Mouse (Mus musculus) heart, embryonic 11.5 days (tissue): ENCODE data around the gene Arhgap15. TPM values are rescaled to one million over a fixed set of nuclear protein-coding genes. Genes with fewer than 3 reads are reported as not detected.

Experiments
- ATAC-seq: fragments of 200-750 bp; cut with Nextera tagmentation; replicated peaks from 2 replicates; pipeline ENCODE4 v1.8.0; 2017; ENCODE audit warnings: moderate library complexity; ENCODE audit not compliant: insufficient number of reproducible peaks, low FRiP score, low TSS enrichment
- H3K27ac ChIP-seq: fragments of 300-500 bp; sonication (generic); 2 replicates; pipeline ENCODE4 v1.5.1; 2014; ENCODE audit warnings: mild to moderate bottlenecking, low read depth, low read length
- H3K27me3 ChIP-seq: fragments of 300-500 bp; sonication (generic); 2 replicates; pipeline ENCODE4 v1.6.1; 2014; ENCODE audit warnings: mild to moderate bottlenecking, low read length, mixed read lengths; ENCODE audit not compliant: control insufficient read depth, insufficient read depth
- H3K36me3 ChIP-seq: fragments of 300-500 bp; sonication (generic); 2 replicates; pipeline ENCODE4 v1.6.1; 2014; ENCODE audit warnings: mild to moderate bottlenecking, low read length, moderate library complexity, mixed read lengths; ENCODE audit not compliant: control insufficient read depth, insufficient read depth
- H3K4me1 ChIP-seq: fragments of 300-500 bp; sonication (generic); 2 replicates; pipeline ENCODE4 v1.6.1; 2014; ENCODE audit warnings: low read length; ENCODE audit not compliant: control insufficient read depth, insufficient read depth
- H3K4me2 ChIP-seq: fragments of 300-500 bp; sonication (generic); 2 replicates; pipeline ENCODE4 v1.6.1; 2014; ENCODE audit warnings: mild to moderate bottlenecking, moderate library complexity
- H3K4me3 ChIP-seq: fragments of 300-500 bp; sonication (generic); 2 replicates; pipeline ENCODE4 v1.5.1; 2014; ENCODE audit warnings: low read depth, low read length
- H3K9ac ChIP-seq: fragments of 300-500 bp; sonication (generic); 2 replicates; pipeline ENCODE4 v1.6.1; 2014; ENCODE audit warnings: mild to moderate bottlenecking, low read depth, low read length, moderate library complexity
- H3K9me3 ChIP-seq: fragments of 300-500 bp; sonication (generic); replicated peaks from 2 replicates; pipeline ENCODE4 v1.6.1; 2016; ENCODE audit warnings: low read length; ENCODE audit not compliant: control insufficient read depth
- WGBS: fragments of 180-500 bp; shearing (Covaris S2); extraction: QIAGEN DNeasy Blood & Tissue Kit; methylation state at CpG from one replicate; pipeline ENCODE4 v1.1.7; 2014; ENCODE audit not compliant: insufficient replicate concordance; 5-methylcytosine and 5-hydroxymethylcytosine counted together
- polyA plus RNA-seq: library from polyadenylated mRNA; unstranded; fragments of >200 nt; fragmentation: Nextera tagmentation; extraction: Ambion mirVana; gene quantifications from 2 replicates; pipeline ENCODE4 v1.2.1, GENCODE M21; 2014

Arhgap15 gene
- polyA plus RNA-seq, 1 experiment from 2014 or later: 0.43 TPM

GRCm38 (mm10) chr2:43978177-43979013 lies 229.8 kb downstream of the Arhgap15 start:
- Histone ChIP-seq H3K36me3 (no peaks in the 10 kb centered on the region), H3K4me1 (no peaks in the 10 kb centered on the region), H3K27me3 (no peaks in the 10 kb centered on the region), H3K4me2 (no peak overlapping the region), H3K9ac (no peak overlapping the region), H3K27ac (no peak overlapping the region), H3K9me3 (no peaks in the 10 kb centered on the region), H3K4me3 (no peak overlapping the region)
- no peak for ATAC-seq
- WGBS: 83% methylated on average over 13 of the region's 13 CpGs

DNA sequence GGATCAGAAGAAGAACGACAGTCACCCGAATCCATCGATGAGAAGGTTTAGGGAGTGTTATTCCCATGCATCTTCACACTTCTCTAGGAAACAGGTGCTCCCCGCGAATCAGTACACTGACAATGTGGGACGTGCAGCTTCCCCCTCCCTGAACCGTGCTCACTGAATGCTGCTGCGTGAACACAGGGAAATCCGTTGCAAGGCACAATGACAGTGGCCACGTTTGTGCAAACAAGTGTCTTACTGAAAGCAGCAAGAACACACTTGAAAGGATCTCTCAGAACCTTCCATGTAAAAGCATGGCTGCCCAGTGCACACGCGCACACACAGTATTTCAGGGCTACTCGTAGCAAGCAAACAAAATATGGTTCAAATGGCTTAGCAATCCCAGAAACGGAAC lies 237.4 kb downstream of the Arhgap15 start:
- WGBS: 78% methylated on average over 14 of the region's 14 CpGs
- Histone ChIP-seq H3K4me3 (no peak overlapping the region), H3K9ac (no peak overlapping the region), H3K4me2 (no peak overlapping the region), H3K27ac (no peak overlapping the region), H3K9me3 (no peaks in the 10 kb centered on the region), H3K27me3 (no peaks in the 10 kb centered on the region), H3K4me1 (no peaks in the 10 kb centered on the region), H3K36me3 (no peaks in the 10 kb centered on the region)
- no peak for ATAC-seq

DNA sequence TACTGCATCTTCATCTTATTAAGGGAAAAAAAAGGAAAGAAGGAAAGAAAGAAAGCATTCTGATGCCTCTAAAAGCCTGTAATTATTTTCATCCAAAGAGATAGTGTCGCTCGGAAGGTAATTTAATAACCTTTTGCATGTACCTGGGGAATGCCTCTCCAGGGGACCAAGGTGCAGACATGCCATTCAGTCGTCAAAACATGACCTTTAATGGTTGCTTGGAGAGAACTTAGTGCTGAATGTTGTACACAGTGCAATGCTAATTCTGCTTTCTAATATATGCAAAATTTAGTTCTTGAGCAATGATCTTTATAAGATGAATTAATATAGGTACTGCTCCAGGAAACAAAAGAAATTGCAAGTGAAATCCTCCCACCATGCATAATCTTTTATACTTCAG lies 239.3 kb downstream of the Arhgap15 start:
- ATAC-seq: no peak
- H3K27ac ChIP-seq: no peak overlapping the region
- no peaks in the 10 kb centered on the region for H3K36me3 ChIP-seq
- no peak overlapping the region for H3K4me2 ChIP-seq
- WGBS: 72% methylated on average over 3 of the region's 3 CpGs
- no peak overlapping the region for H3K9ac ChIP-seq
- no peaks in the 10 kb centered on the region for H3K27me3 ChIP-seq
- no peaks in the 10 kb centered on the region for H3K4me1 ChIP-seq
- H3K4me3 ChIP-seq: no peak overlapping the region
- H3K9me3 ChIP-seq: no peaks in the 10 kb centered on the region

DNA sequence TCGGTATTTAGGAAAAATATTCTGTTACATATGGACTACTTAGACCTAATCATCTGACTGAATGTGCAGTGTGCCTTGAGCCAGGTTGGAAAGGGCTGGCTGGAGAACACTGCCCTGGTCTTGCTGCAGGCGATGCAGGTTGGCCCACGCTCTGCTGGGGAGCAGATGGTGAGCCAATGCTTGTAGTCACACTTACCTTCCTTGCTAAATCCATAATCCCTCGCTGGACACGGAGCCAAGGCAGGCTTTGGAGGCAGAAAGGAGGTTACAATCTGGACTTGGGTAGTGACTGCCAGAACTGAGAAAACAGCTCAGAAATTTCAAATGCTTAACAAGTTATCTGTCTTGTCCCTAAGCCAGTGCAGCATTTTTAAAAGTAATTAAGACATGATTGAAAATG lies 241.2 kb downstream of the Arhgap15 start:
- no peak for ATAC-seq
- Histone ChIP-seq H3K27ac (no peak overlapping the region), H3K4me1 (no peaks in the 10 kb centered on the region), H3K36me3 (no peaks in the 10 kb centered on the region), H3K4me3 (no peak overlapping the region), H3K9me3 (no peaks in the 10 kb centered on the region), H3K9ac (no peak overlapping the region), H3K4me2 (no peak overlapping the region), H3K27me3 (no peaks in the 10 kb centered on the region)
- 63% methylated on average over 5 of the region's 5 CpGs for WGBS

- H3K36me3 ChIP-seq: no peaks in the 10 kb centered on the region
- H3K9me3 ChIP-seq: no peaks in the 10 kb centered on the region
- 82% methylated on average over 7 of the region's 7 CpGs for WGBS
- no peaks in the 10 kb centered on the region for H3K4me1 ChIP-seq
- no peak overlapping the region for H3K4me2 ChIP-seq
- ATAC-seq: no peak
- no peak overlapping the region for H3K27ac ChIP-seq
- H3K4me3 ChIP-seq: no peak overlapping the region
- H3K9ac ChIP-seq: no peak overlapping the region
- no peaks in the 10 kb centered on the region for H3K27me3 ChIP-seq
Observed at GRCm38 (mm10) chr2:43992510-43992909, 243.9 kb downstream of the Arhgap15 start.

DNA sequence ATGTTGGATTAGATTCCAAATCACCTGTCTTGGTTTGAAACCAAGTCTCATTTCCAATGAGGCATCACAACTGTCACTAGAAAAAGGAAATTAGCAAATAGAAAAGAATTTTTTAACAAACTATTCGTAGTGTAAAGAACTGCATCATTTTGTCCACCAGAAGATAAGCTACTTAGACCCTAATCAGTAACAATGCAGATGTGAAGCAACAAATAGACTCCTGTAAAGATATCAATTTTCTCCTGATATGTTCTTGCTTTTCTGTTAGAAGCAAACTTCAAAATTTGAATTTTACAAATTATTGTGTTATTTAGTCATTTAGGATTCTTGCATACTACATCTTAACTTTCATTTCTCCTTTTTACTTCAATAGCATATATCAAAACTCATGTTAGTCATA lies 253.8 kb downstream of the Arhgap15 start:
- no peak for ATAC-seq
- 75% methylated on average over 1 of the region's 1 CpGs for WGBS
- no peak overlapping the region for H3K4me2 ChIP-seq

GRCm38 (mm10) chr2:44010249-44010648 lies 261.6 kb downstream of the Arhgap15 start:
- H3K36me3 ChIP-seq: no peaks in the 10 kb centered on the region
- 73% methylated on average over 1 of the region's 1 CpGs for WGBS

More for the DNA sequence above, 253.8 kb downstream of the Arhgap15 start:
- H3K4me1 ChIP-seq: no peaks in the 10 kb centered on the region
- no peaks in the 10 kb centered on the region for H3K9me3 ChIP-seq
- no peak overlapping the region for H3K4me3 ChIP-seq
- H3K36me3 ChIP-seq: no peaks in the 10 kb centered on the region
- H3K9ac ChIP-seq: no peak overlapping the region
- no peak overlapping the region for H3K27ac ChIP-seq
- no peaks in the 10 kb centered on the region for H3K27me3 ChIP-seq

GRCm38 (mm10) chr2:44013388-44013787 lies 264.8 kb downstream of the Arhgap15 start:
- Histone ChIP-seq H3K4me1 (no peaks in the 10 kb centered on the region), H3K9ac (no peak overlapping the region)
- WGBS: 84% methylated on average over 5 of the region's 5 CpGs

More at GRCm38 (mm10) chr2:44010249-44010648, 261.6 kb downstream of the Arhgap15 start:
- Histone ChIP-seq H3K4me2 (no peak overlapping the region), H3K27ac (no peak overlapping the region), H3K4me3 (no peak overlapping the region), H3K4me1 (no peaks in the 10 kb centered on the region), H3K27me3 (no peaks in the 10 kb centered on the region), H3K9me3 (no peaks in the 10 kb centered on the region), H3K9ac (no peak overlapping the region)
- no peak for ATAC-seq

DNA sequence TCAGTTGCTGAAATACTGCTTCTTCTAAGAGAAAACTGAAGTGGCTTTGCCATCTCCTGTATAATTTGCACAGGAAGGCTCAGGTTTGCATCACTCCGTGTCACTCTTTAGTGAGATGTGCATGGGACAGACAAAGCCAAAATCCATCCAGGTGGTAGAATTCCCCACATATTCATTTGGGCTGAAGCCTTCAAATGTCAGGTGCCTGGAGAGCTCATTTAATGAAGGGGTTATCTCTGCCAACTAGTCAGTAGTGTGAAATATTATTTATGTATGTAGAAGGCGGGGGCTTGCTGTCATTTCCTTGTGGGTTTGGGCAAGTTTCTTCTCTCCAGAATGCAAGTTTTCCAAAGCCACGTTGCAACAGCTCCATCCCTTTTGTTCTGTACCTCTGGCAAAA lies 268.1 kb downstream of the Arhgap15 start:
- WGBS: 71% methylated on average over 3 of the region's 3 CpGs

More at GRCm38 (mm10) chr2:44013388-44013787, 264.8 kb downstream of the Arhgap15 start:
- no peak overlapping the region for H3K4me3 ChIP-seq
- H3K36me3 ChIP-seq: no peaks in the 10 kb centered on the region
- no peak overlapping the region for H3K27ac ChIP-seq
- no peak overlapping the region for H3K4me2 ChIP-seq
- no peak for ATAC-seq
- no peaks in the 10 kb centered on the region for H3K27me3 ChIP-seq
- H3K9me3 ChIP-seq: no peaks in the 10 kb centered on the region

More for the DNA sequence above, 268.1 kb downstream of the Arhgap15 start:
- Histone ChIP-seq H3K9ac (no peak overlapping the region), H3K4me3 (no peak overlapping the region), H3K4me1 (no peaks in the 10 kb centered on the region), H3K4me2 (no peak overlapping the region), H3K9me3 (no peaks in the 10 kb centered on the region), H3K36me3 (no peaks in the 10 kb centered on the region), H3K27me3 (no peaks in the 10 kb centered on the region), H3K27ac (no peak overlapping the region)
- ATAC-seq: no peak
